In the genomic region with DNA sequence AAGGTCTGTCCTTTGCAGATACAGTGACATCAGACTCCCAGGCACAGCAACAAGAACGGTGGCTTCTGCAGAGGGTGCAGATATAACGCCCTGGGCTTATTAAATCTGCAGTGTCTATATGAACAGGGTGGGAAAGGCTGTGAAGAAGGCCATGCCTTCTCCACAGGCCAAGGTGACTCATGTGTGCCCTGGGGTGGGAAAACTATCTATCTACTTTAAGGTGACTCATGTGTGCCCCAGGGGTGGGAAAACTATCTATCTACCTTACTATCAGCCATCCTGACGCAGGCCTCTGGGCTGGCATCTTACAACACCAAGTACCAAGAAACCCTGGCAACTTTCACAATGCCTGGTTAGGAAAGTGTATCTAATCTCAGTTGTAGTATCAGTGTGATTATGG, we compare ENCODE assay signal across 30 mouse cellular contexts.
A peak's percentile ranks its signal among the peaks of the same experiment; 100 is the strongest.
DNase-seq lines count a peak whose midpoint lies in the region; ATAC-seq and TF ChIP-seq lines count a peak whose summit lies in the region.
"Had no signal": no experiment of that assay in that cellular context is flagged by ENCODE, and none has a peak within 500 bp of the region (broad histone marks: within the 10 kb centered on the region; RNA-seq: fewer than 3 reads in every experiment).

No protein-coding gene starts in this region.

- peaks cover 2% of the 10 kb centered on the region; the same call in 1 of the 2 replicates for H3K36me3 ChIP-seq in heart, adult 2 months (ENCODE audit: control insufficient read depth, insufficient read depth, low read length)
- no peaks in the 10 kb centered on the region for H3K36me3 ChIP-seq in heart, embryonic 15.5 days
- H3K36me3 ChIP-seq in stomach, embryonic 16.5 days (ENCODE audit: control insufficient read depth, insufficient read depth, low read length): no peaks in the 10 kb centered on the region
- H3K36me3 ChIP-seq: limb, embryonic 15.5 days; neural tube, embryonic 13.5 days had no signal

- intact Hi-C loops in heart, adult 2 months (cut with DNase I): loop anchor here (5.0 kb wide), 1 partner anchor 70 kb away; no protein-coding TSS in a partner anchor
- intact Hi-C loops in heart, postnatal 36 days (cut with DNase I): no loop called here

- no peak overlapping the region for H3K9ac ChIP-seq in heart, adult 2 months (ENCODE audit: low read depth, low read length)
- no peak overlapping the region for H3K9ac ChIP-seq in heart, embryonic 15.5 days
- H3K9ac ChIP-seq in stomach, embryonic 16.5 days (ENCODE audit: low read length): no peak overlapping the region
- H3K9ac ChIP-seq: limb, embryonic 15.5 days; liver, embryonic 14.5 days; lung, embryonic 14.5 days; neural tube, embryonic 13.5 days had no signal

- 62% methylated on average over 3 of the region's 3 CpGs for WGBS in heart, adult 2 months
- WGBS in heart, embryonic 15.5 days: 50% methylated on average over 3 of the region's 3 CpGs
- WGBS in stomach, embryonic 16.5 days: 80% methylated on average over 3 of the region's 3 CpGs

- H3K27me3 ChIP-seq in heart, adult 2 months (ENCODE audit: control insufficient read depth, insufficient read depth, low read length): no peaks in the 10 kb centered on the region
- no peaks in the 10 kb centered on the region for H3K27me3 ChIP-seq in heart, embryonic 15.5 days
- no peaks in the 10 kb centered on the region for H3K27me3 ChIP-seq in stomach, embryonic 16.5 days (ENCODE audit: control insufficient read depth, insufficient read depth, low read length)
- H3K27me3 ChIP-seq: limb, embryonic 15.5 days; neural tube, embryonic 13.5 days had no signal

- no peaks in the 10 kb centered on the region for H3K79me2 ChIP-seq in heart, adult 2 months (replicated peaks; ENCODE audit: control insufficient read depth, insufficient read depth, low read length)

- H3K9me3 ChIP-seq in heart, embryonic 15.5 days (replicated peaks): no peaks in the 10 kb centered on the region
- H3K9me3 ChIP-seq in stomach, embryonic 16.5 days (replicated peaks; ENCODE audit: control insufficient read depth, low read length): no peaks in the 10 kb centered on the region
- H3K9me3 ChIP-seq: forebrain, embryonic 10.5 days; hindbrain, embryonic 10.5 days; limb, embryonic 15.5 days; midbrain, embryonic 10.5 days; neural tube, embryonic 13.5 days had no signal

- DNase-seq in heart, adult 2 months: no peak
- no peak for DNase-seq in heart, adult 8-10 months (ENCODE audit: low spot score)
- DNase-seq in heart, postnatal 36 days: no peak
- peak; percentile 21 for DNase-seq in NIH3T3 (ENCODE audit: low read depth)
- no peak for DNase-seq in cerebellum, postnatal 10 days
- DNase-seq: adrenal gland, adult 8-10 months; cerebellum, adult 18-20 months; cerebellum, postnatal 36 days; gastrocnemius, postnatal 14 days; kidney, adult 18-20 months; layer of hippocampus, adult 9-11 months; left cerebral cortex, postnatal 4 days; lung, embryonic 14.5 days; lung, postnatal 36 days; retina, postnatal 1 day; right cerebral cortex, postnatal 25 days; spleen, adult 18-20 months; thymus, postnatal 14 days had no signal

- no peak for ATAC-seq in heart, embryonic 15.5 days (replicated peaks; ENCODE audit: insufficient number of reproducible peaks, insufficient read depth, low FRiP score, low read depth)
- peak; percentile 71; the same call in 1 of the 2 replicates for ATAC-seq in stomach, embryonic 16.5 days (ENCODE audit: insufficient read depth, low FRiP score)
- ATAC-seq: activated CD4-positive, CD25-positive, alpha-beta regulatory T cell, adult 4 months; forebrain, embryonic 16.5 days; midbrain, embryonic 16.5 days had no signal

- peak overlapping the region; percentile 13; the same call in 1 of the 2 replicates for H3K27ac ChIP-seq in heart, adult 2 months
- H3K27ac ChIP-seq in heart, embryonic 15.5 days: peak overlapping the region; percentile 51
- H3K27ac ChIP-seq in stomach, embryonic 16.5 days (ENCODE audit: low read length): no peak overlapping the region
- H3K27ac ChIP-seq: forebrain, embryonic 10.5 days; hindbrain, embryonic 10.5 days; limb, embryonic 15.5 days; liver, embryonic 14.5 days; midbrain, embryonic 10.5 days; neural tube, embryonic 13.5 days had no signal

- no peak for TF ChIP-seq CTCF in heart, adult 2 months (IDR thresholded peaks at IDR 0.05)

- H3K4me1 ChIP-seq in heart, adult 2 months (ENCODE audit: control insufficient read depth, insufficient read depth, low read length): peaks cover 4% of the 10 kb centered on the region; the same call in 1 of the 2 replicates
- peaks cover 22% of the 10 kb centered on the region for H3K4me1 ChIP-seq in heart, embryonic 15.5 days (replicated peaks)
- no peaks in the 10 kb centered on the region for H3K4me1 ChIP-seq in stomach, embryonic 16.5 days (ENCODE audit: control insufficient read depth, insufficient read depth, low read length)

- TF ChIP-seq POLR2A in heart, adult 2 months (IDR thresholded peaks at IDR 0.05; ENCODE audit: insufficient read depth, low read depth, low read length): no peak

- no peak for TF ChIP-seq EP300 in heart, adult 2 months (IDR thresholded peaks at IDR 0.05; ENCODE audit: insufficient read depth, low read depth, low read length)

- no peak overlapping the region for H3K4me3 ChIP-seq in heart, adult 2 months
- H3K4me3 ChIP-seq in heart, embryonic 15.5 days: no peak overlapping the region
- no peak overlapping the region for H3K4me3 ChIP-seq in stomach, embryonic 16.5 days (replicated peaks; ENCODE audit: low read length)
- H3K4me3 ChIP-seq: forebrain, embryonic 10.5 days; hindbrain, embryonic 10.5 days; limb, embryonic 15.5 days; midbrain, embryonic 10.5 days; myocyte; neural tube, embryonic 13.5 days had no signal

- H3K4me2 ChIP-seq in heart, embryonic 15.5 days: no peak overlapping the region
- H3K4me2 ChIP-seq in stomach, embryonic 16.5 days (ENCODE audit: low read depth, low read length): no peak overlapping the region
- H3K4me2 ChIP-seq: limb, embryonic 15.5 days; lung, embryonic 14.5 days; neural tube, embryonic 13.5 days had no signal
